Mouse (Mus musculus): Measurements from ENCODE around the gene Cfd. TPM values are rescaled to one million over a fixed set of nuclear protein-coding genes. Genes with fewer than 3 reads are reported as not detected.

The Cfd gene
- total RNA-seq, 1 experiment, result not detected

- no peak for DNase-seq (ENCODE audit: low read depth, low spot score)
- no peak for TF ChIP-seq MAFK (IDR thresholded peaks at IDR 0.05; ENCODE audit: insufficient read depth, low read depth, low read length)
- TF ChIP-seq ZC3H11A (IDR thresholded peaks at IDR 0.05; ENCODE audit: borderline replicate concordance, low read depth, low read length), result no peak
- no peak for TF ChIP-seq HCFC1 (IDR thresholded peaks at IDR 0.05; ENCODE audit: borderline replicate concordance, insufficient read depth, low read length)
- no peak for TF ChIP-seq CHD2 (IDR thresholded peaks at IDR 0.05; ENCODE audit: low read depth, low read length)
- TF ChIP-seq ZNF384 (IDR thresholded peaks at IDR 0.05; ENCODE audit: low read depth, low read length), result no peak
- H3K4me1 ChIP-seq (ENCODE audit: control insufficient read depth in 2 of 2, insufficient read depth in 2 of 2, low read length in 2 of 2, poor library complexity in 1 of 2), result peaks cover 0 to 1% of the 10 kb centered on the region in 2 experiments; a peak in 1 of 4 replicates
- H3K9me3 ChIP-seq (ENCODE audit: control insufficient read depth, insufficient read depth, low read depth, low read length), result no peaks in the 10 kb centered on the region
- no peaks in the 10 kb centered on the region for H3K36me3 ChIP-seq (ENCODE audit: control insufficient read depth, insufficient read depth, low read length, poor library complexity, severe bottlenecking)
- no peak overlapping the region for H3K9ac ChIP-seq (ENCODE audit: insufficient read depth, low read depth, low read length, poor library complexity, severe bottlenecking)
- no peak overlapping the region for H3K4me3 ChIP-seq (ENCODE audit: insufficient read depth in 1 of 2, low read depth in 1 of 2, low read length in 2 of 2, poor library complexity in 1 of 2, severe bottlenecking in 1 of 2)
- H3K27ac ChIP-seq (ENCODE audit: insufficient read depth, low read depth, low read length, poor library complexity, severe bottlenecking), result no peak overlapping the region
- in situ Hi-C loops (cut with MboI; ENCODE audit: low sequenced_read_pairs in 2 of 2, unreplicated experiment in 2 of 2), result no loop called here
Observed at GRCm38 (mm10) chr10:79937775-79938526, 47.3 kb downstream of the Cfd start.

DNA sequence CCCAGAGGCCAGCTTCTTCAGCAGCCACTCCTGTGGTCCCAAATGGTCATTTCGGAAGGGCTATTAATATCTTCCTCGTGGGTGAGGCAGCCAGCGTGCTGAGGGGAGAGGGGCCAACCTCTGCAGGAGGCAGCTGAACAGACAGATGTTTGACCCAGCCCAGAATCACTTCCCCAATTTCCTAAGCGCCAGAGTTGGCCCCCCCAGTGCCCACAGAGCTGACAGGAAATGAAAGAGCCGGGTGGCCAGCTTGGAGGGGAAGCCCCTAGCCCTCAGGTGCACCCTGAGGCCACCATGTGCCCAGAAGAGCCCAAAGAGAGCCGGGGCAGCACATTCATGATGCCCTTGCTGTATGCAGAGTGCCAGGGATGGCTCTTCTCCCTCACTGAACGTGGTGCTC lies 50.1 kb downstream of the Cfd start:
- Histone ChIP-seq H3K27ac (ENCODE audit: insufficient read depth, low read depth, low read length, poor library complexity, severe bottlenecking) (no peak overlapping the region), H3K9ac (ENCODE audit: insufficient read depth, low read depth, low read length, poor library complexity, severe bottlenecking) (no peak overlapping the region), H3K36me3 (ENCODE audit: control insufficient read depth, insufficient read depth, low read length, poor library complexity, severe bottlenecking) (no peaks in the 10 kb centered on the region), H3K4me3 (ENCODE audit: insufficient read depth in 1 of 2, low read depth in 1 of 2, low read length in 2 of 2, poor library complexity in 1 of 2, severe bottlenecking in 1 of 2) (no peak overlapping the region), H3K9me3 (ENCODE audit: control insufficient read depth, insufficient read depth, low read depth, low read length) (no peaks in the 10 kb centered on the region), H3K4me1 (ENCODE audit: control insufficient read depth in 2 of 2, insufficient read depth in 2 of 2, low read length in 2 of 2, poor library complexity in 1 of 2) (peaks cover 0 to 5% of the 10 kb centered on the region in 2 experiments; a peak in 1 of 4 replicates)
- TF ChIP-seq ZNF384 (IDR thresholded peaks at IDR 0.05; ENCODE audit: low read depth, low read length) (no peak), CHD2 (IDR thresholded peaks at IDR 0.05; ENCODE audit: low read depth, low read length) (no peak)
- DNase-seq (ENCODE audit: low read depth, low spot score), result no peak
- in situ Hi-C loops (cut with MboI; ENCODE audit: low sequenced_read_pairs in 2 of 2, unreplicated experiment in 2 of 2), result no loop called here

Other genes with a start within 250 kb of the Cfd start
- not detected in 2 replicates for gene Odf3l2, start 245.1 kb upstream of the Cfd start, total RNA-seq (2012; rRNA removed)
- 2.7 and 6.3 TPM in 2 replicates for gene Madcam1, start 226.3 kb upstream of the Cfd start, total RNA-seq (2012; rRNA removed)
- 29.9 and 46.7 TPM in 2 replicates for gene Tpgs1, start 221.5 kb upstream of the Cfd start, total RNA-seq (2012; rRNA removed)
- 491 and 507 TPM in 2 replicates for gene Cdc34, start 208.7 kb upstream of the Cfd start, total RNA-seq (2012; rRNA removed)
- gene Gzmm, start 201.8 kb upstream of the Cfd start, total RNA-seq (2012; rRNA removed), result 2.5 and 4.5 TPM in 2 replicates
- 858 and 1,196 TPM in 2 replicates for gene Bsg, start 186.4 kb upstream of the Cfd start, total RNA-seq (2012; rRNA removed)
- gene Hcn2, start 174.2 kb upstream of the Cfd start, total RNA-seq (2012; rRNA removed), result 5.0 and 11.8 TPM in 2 replicates
- 109 and 159 TPM in 2 replicates for gene Polrmt, start 144.3 kb upstream of the Cfd start, total RNA-seq (2012; rRNA removed)
- gene Fgf22, start 135.8 kb upstream of the Cfd start, total RNA-seq (2012; rRNA removed), result 1.5 and 1.9 TPM in 2 replicates
- 66.7 and 70.8 TPM in 2 replicates for gene Rnf126, start 123.9 kb upstream of the Cfd start, total RNA-seq (2012; rRNA removed)
- 5.7 and 7.1 TPM in 2 replicates for gene Fstl3, start 113.6 kb upstream of the Cfd start, total RNA-seq (2012; rRNA removed)
- 0.27 and 0.37 TPM in 2 replicates for gene Prss57, start 99.9 kb upstream of the Cfd start, total RNA-seq (2012; rRNA removed)
- gene Palm, start 97.3 kb upstream of the Cfd start, total RNA-seq (2012; rRNA removed), result 10.7 and 12.7 TPM in 2 replicates
- 1.7 and 2.2 TPM in 2 replicates for gene Misp, start 69.9 kb upstream of the Cfd start, total RNA-seq (2012; rRNA removed)
- 403 and 408 TPM in 2 replicates for gene Ptbp1, start 36.4 kb upstream of the Cfd start, total RNA-seq (2012; rRNA removed)
- 1.0 and 1.3 TPM in 2 replicates for gene Prtn3, start 16.4 kb upstream of the Cfd start, total RNA-seq (2012; rRNA removed)
- 3.7 and 7.8 TPM in 2 replicates for gene Plppr3, start 16.2 kb upstream of the Cfd start, total RNA-seq (2012; rRNA removed)
- not detected in 2 replicates for gene Elane, start 4.6 kb upstream of the Cfd start, total RNA-seq (2012; rRNA removed)
- 21.0 and 24.9 TPM in 2 replicates for gene Med16, start 18.1 kb downstream of the Cfd start, total RNA-seq (2012; rRNA removed)
- 2.3 and 8.3 TPM in 2 replicates for gene Gm26602, start 20.0 kb downstream of the Cfd start, total RNA-seq (2012; rRNA removed)
- 0.85 and 2.4 TPM in 2 replicates for gene Kiss1r, start 26.1 kb downstream of the Cfd start, total RNA-seq (2012; rRNA removed)
- gene R3hdm4, start 30.4 kb downstream of the Cfd start, total RNA-seq (2012; rRNA removed), result 24.0 and 28.2 TPM in 2 replicates
- gene Arid3a, start 36.2 kb downstream of the Cfd start, total RNA-seq (2012; rRNA removed), result 10.8 and 16.3 TPM in 2 replicates
- gene Wdr18, start 69.3 kb downstream of the Cfd start, total RNA-seq (2012; rRNA removed), result 155 and 195 TPM in 2 replicates
- 0.36 and 0.74 TPM in 2 replicates for gene Grin3b, start 79.9 kb downstream of the Cfd start, total RNA-seq (2012; rRNA removed)
- 127 and 220 TPM in 2 replicates for gene Tmem259, start 93.5 kb downstream of the Cfd start, total RNA-seq (2012; rRNA removed)
- 94.1 and 159 TPM in 2 replicates for gene Cnn2, start 97.7 kb downstream of the Cfd start, total RNA-seq (2012; rRNA removed)
- gene Abca7, start 105.6 kb downstream of the Cfd start, total RNA-seq (2012; rRNA removed), result 8.8 and 18.9 TPM in 2 replicates
- 17.0 and 20.9 TPM in 2 replicates for gene Arhgap45, start 125.8 kb downstream of the Cfd start, total RNA-seq (2012; rRNA removed)
- 266 and 293 TPM in 2 replicates for gene Polr2e, start 148.9 kb downstream of the Cfd start, total RNA-seq (2012; rRNA removed)
- gene Gpx4, start 156.3 kb downstream of the Cfd start, total RNA-seq (2012; rRNA removed), result 1,456 and 1,919 TPM in 2 replicates
- 36.6 and 49.3 TPM in 2 replicates for gene Sbno2, start 214.7 kb downstream of the Cfd start, total RNA-seq (2012; rRNA removed)
- gene Stk11, start 224.9 kb downstream of the Cfd start, total RNA-seq (2012; rRNA removed), result 124 and 141 TPM in 2 replicates
- gene Atp5d, start 247.8 kb downstream of the Cfd start, total RNA-seq (2012; rRNA removed), result 217 and 226 TPM in 2 replicates
- gene Cbarp, start 250.0 kb downstream of the Cfd start, total RNA-seq (2012; rRNA removed), result 20.9 and 41.0 TPM in 2 replicates

Measured in ES-E14 (cell line).